Mouse (Mus musculus) neural tube, embryonic 15.5 days (tissue): Measurements from ENCODE around the gene Foxn3. TPM values are rescaled to one million over a fixed set of nuclear protein-coding genes. Genes with fewer than 3 reads are reported as not detected.
"Not testable (repeated sequence)": the region's sequence is repeated elsewhere in the genome, so short reads cannot be mapped to it uniquely, and the experiment has no call there.

Experiments
- ATAC-seq: fragments of 200-750 bp; cut with Nextera tagmentation; 2 replicates; pipeline ENCODE4 v1.8.0; 2017; ENCODE audit warnings: mild to moderate bottlenecking, moderate TSS enrichment, moderate library complexity; ENCODE audit not compliant: low FRiP score
- H3K27ac ChIP-seq: fragments of 300-500 bp; sonication (generic); replicated peaks from 2 replicates; pipeline ENCODE4 v1.5.1; 2015; ENCODE audit warnings: mild to moderate bottlenecking, inconsistent platforms
- H3K27me3 ChIP-seq: fragments of 300-500 bp; sonication (generic); replicated peaks from 2 replicates; pipeline ENCODE4 v1.6.1; 2015; ENCODE audit warnings: inconsistent platforms
- H3K36me3 ChIP-seq: fragments of 300-500 bp; sonication (generic); 2 replicates; pipeline ENCODE4 v1.6.1; 2015; ENCODE audit warnings: inconsistent platforms
- H3K4me1 ChIP-seq: fragments of 300-500 bp; sonication (generic); 2 replicates; pipeline ENCODE4 v1.6.1; 2015; ENCODE audit warnings: inconsistent platforms
- H3K4me2 ChIP-seq: fragments of 300-500 bp; sonication (generic); 2 replicates; pipeline ENCODE4 v1.6.1; 2015; ENCODE audit warnings: inconsistent platforms, mild to moderate bottlenecking, moderate library complexity
- H3K4me3 ChIP-seq: fragments of 300-500 bp; sonication (generic); replicated peaks from 2 replicates; pipeline ENCODE4 v1.5.1; 2015; ENCODE audit warnings: mild to moderate bottlenecking, inconsistent platforms
- H3K9ac ChIP-seq: fragments of 300-500 bp; sonication (generic); replicated peaks from 2 replicates; pipeline ENCODE4 v1.6.1; 2015; ENCODE audit warnings: mild to moderate bottlenecking, inconsistent platforms
- H3K9me3 ChIP-seq: fragments of 300-500 bp; sonication (generic); replicated peaks from 2 replicates; pipeline ENCODE4 v1.6.1; 2016; ENCODE audit warnings: inconsistent platforms
- WGBS: fragments of 180-500 bp; shearing (Covaris S2); methylation state at CpG from one replicate; pipeline ENCODE4 v1.1.7; 2015; ENCODE audit warnings: mixed read lengths; 5-methylcytosine and 5-hydroxymethylcytosine counted together
- polyA plus RNA-seq: library from polyadenylated mRNA; unstranded; fragments of >200 nt; fragmentation: Nextera tagmentation; extraction: Ambion mirVana; gene quantifications from 2 replicates; pipeline ENCODE4 v1.2.1, GENCODE M21; 2015

Gene Foxn3
- polyA plus RNA-seq, 1 experiment from 2014 or later, result 84.4 TPM

- H3K4me1 ChIP-seq, result peaks cover 36% of the 10 kb centered on the region
- no peak overlapping the region for H3K4me2 ChIP-seq
- peak; percentile 29; the same call in 1 of the 2 replicates for ATAC-seq
- H3K27ac ChIP-seq, result no peak overlapping the region
- 0 out of 2 replicates have a peak, but pooled peaks cover 5% of the 10 kb centered on the region for H3K36me3 ChIP-seq
- no peaks in the 10 kb centered on the region for H3K27me3 ChIP-seq
- 22% methylated on average over 7 of the region's 7 CpGs for WGBS
- no peak overlapping the region for H3K9ac ChIP-seq
- no peak overlapping the region for H3K4me3 ChIP-seq
- no peaks in the 10 kb centered on the region for H3K9me3 ChIP-seq
Measured at GRCm38 (mm10) chr12:99197031-99197430, 366.4 kb downstream of the Foxn3 start.

DNA sequence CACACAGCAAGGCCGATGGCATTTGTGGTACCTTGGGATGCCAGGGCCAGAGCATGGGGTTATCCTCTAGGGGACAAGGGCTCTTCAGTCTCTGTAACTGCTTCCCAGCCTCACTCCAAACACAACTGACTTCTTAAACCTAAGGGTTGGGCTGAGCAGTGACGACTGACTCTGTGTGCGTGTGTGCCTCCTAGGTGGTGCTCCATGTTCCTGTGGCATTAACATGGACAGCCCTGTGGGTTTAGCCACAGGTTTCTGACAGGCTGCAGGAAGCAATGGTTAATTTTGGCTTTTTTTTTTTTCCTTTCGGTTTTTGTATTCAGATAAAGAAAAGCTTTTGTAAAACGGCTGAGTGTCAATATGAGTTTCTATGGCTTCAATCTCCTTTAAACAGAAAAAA lies 367.7 kb downstream of the Foxn3 start:
- WGBS, result 90% methylated on average over 5 of the region's 5 CpGs
- 0 out of 2 replicates have a peak, but pooled peaks cover 5% of the 10 kb centered on the region for H3K36me3 ChIP-seq
- no peak overlapping the region for H3K4me3 ChIP-seq
- no peak overlapping the region for H3K4me2 ChIP-seq
- H3K27ac ChIP-seq, result no peak overlapping the region
- H3K9ac ChIP-seq, result no peak overlapping the region
- H3K9me3 ChIP-seq, result no peaks in the 10 kb centered on the region
- no peaks in the 10 kb centered on the region for H3K27me3 ChIP-seq
- H3K4me1 ChIP-seq, result peaks cover 36% of the 10 kb centered on the region
- ATAC-seq, result no peak

GRCm38 (mm10) chr12:99194120-99194519 lies 369.3 kb downstream of the Foxn3 start:
- not testable (repeated sequence) for H3K4me2 ChIP-seq

DNA sequence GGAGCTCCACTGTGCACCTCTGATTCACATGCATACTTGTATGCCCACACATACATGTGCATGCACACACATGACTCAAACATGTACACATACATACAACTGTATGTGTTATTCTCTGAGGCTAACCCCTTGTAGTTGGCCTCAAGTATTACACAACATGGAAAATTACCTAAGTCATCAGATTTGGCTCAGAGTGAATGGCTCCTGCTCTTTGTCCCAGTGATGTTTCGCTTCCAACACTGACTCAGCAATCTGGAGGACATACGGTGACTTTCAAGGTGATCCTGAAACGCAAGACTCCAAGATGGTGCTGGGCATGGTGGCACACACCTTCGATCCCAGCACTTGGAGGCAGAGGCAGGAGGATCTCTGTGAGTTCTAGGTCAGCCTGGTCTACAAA lies 375.7 kb downstream of the Foxn3 start:
- ATAC-seq, result no peak
- no peaks in the 10 kb centered on the region for H3K36me3 ChIP-seq
- H3K4me2 ChIP-seq, result no peak overlapping the region
- H3K4me3 ChIP-seq, result no peak overlapping the region
- H3K4me1 ChIP-seq, result peaks cover 13% of the 10 kb centered on the region
- no peak overlapping the region for H3K27ac ChIP-seq
- 95% methylated on average over 4 of the region's 4 CpGs for WGBS
- no peaks in the 10 kb centered on the region for H3K9me3 ChIP-seq
- H3K27me3 ChIP-seq, result no peaks in the 10 kb centered on the region
- H3K9ac ChIP-seq, result no peak overlapping the region

More at GRCm38 (mm10) chr12:99194120-99194519, 369.3 kb downstream of the Foxn3 start:
- H3K4me1 ChIP-seq, result peaks cover 29% of the 10 kb centered on the region
- H3K27me3 ChIP-seq, H3K36me3 ChIP-seq, H3K27ac ChIP-seq, H3K9me3 ChIP-seq, H3K9ac ChIP-seq, ATAC-seq, H3K4me3 ChIP-seq: not testable (repeated sequence)
- 92% methylated on average over 17 of the region's 17 CpGs for WGBS

DNA sequence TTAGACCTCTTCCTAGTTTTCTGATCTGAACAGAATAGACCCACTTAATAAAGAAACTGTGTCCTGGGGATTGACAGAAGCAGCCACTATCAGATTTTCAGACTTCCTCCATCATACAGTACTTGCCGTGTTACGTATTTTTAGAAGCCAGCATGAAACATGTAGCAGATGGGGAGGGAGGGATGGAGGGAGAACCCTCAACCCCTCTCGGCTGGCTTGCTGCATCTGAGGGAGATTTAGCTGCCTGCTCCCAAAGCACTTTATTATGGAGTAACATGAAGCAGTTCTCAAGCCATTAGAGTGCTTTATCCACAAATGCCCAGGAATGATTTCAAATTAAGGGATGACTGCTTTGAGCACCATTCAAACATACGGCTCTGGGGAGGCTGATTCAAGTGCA lies 377.1 kb downstream of the Foxn3 start:
- no peaks in the 10 kb centered on the region for H3K27me3 ChIP-seq
- H3K36me3 ChIP-seq, result no peaks in the 10 kb centered on the region
- WGBS, result 38% methylated on average over 4 of the region's 4 CpGs
- ATAC-seq, result no peak
- no peak overlapping the region for H3K4me2 ChIP-seq
- no peak overlapping the region for H3K27ac ChIP-seq
- H3K4me3 ChIP-seq, result no peak overlapping the region
- no peaks in the 10 kb centered on the region for H3K9me3 ChIP-seq
- H3K4me1 ChIP-seq, result peaks cover 10% of the 10 kb centered on the region; the same call in 1 of the 2 replicates
- H3K9ac ChIP-seq, result no peak overlapping the region

DNA sequence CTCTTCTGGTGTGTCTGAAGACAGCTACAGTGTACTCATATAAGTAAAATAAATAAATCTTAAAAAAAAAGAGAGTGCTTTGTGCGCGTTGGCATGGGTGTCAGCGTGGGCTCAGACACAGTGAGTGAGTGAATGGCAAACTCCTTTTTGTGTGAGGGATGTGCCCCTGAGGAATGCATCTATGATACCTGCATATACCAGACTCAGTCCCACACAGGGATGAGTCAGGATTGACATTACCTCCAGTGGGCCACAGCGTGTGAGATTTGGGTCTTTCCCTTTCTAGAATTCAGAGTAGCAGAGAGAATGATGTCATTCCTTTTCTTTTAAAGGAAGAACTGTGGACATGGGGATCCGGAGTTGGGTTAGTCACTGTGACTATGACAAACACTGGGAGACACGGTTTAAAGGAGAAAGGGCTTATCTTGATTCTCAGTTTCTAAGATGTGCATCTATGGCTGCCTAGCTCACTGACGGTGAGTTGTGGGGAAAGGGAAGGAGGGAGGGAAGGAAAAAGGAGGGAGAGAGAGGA lies 380.1 kb downstream of the Foxn3 start:
- WGBS, result 90% methylated on average over 7 of the region's 7 CpGs
- no peak overlapping the region for H3K9ac ChIP-seq
- peaks cover 10% of the 10 kb centered on the region; the same call in 1 of the 2 replicates for H3K4me1 ChIP-seq
- no peaks in the 10 kb centered on the region for H3K9me3 ChIP-seq
- no peaks in the 10 kb centered on the region for H3K36me3 ChIP-seq
- no peak overlapping the region for H3K4me3 ChIP-seq
- H3K27ac ChIP-seq, result no peak overlapping the region
- H3K27me3 ChIP-seq, result no peaks in the 10 kb centered on the region
- no peak overlapping the region for H3K4me2 ChIP-seq
- no peak for ATAC-seq

- H3K4me2 ChIP-seq, result no peak overlapping the region
- ATAC-seq, result no peak
- no peak overlapping the region for H3K4me3 ChIP-seq
- peaks cover 10% of the 10 kb centered on the region; the same call in 1 of the 2 replicates for H3K4me1 ChIP-seq
- H3K27me3 ChIP-seq, result no peaks in the 10 kb centered on the region
- WGBS, result 90% methylated on average over 3 of the region's 3 CpGs
- no peak overlapping the region for H3K9ac ChIP-seq
- no peaks in the 10 kb centered on the region for H3K36me3 ChIP-seq
- H3K9me3 ChIP-seq, result no peaks in the 10 kb centered on the region
- no peak overlapping the region for H3K27ac ChIP-seq
Measured at GRCm38 (mm10) chr12:99182338-99182737, 381.0 kb downstream of the Foxn3 start.

- Histone ChIP-seq H3K27ac (no peak overlapping the region), H3K4me2 (no peak overlapping the region), H3K27me3 (no peaks in the 10 kb centered on the region), H3K9me3 (no peaks in the 10 kb centered on the region), H3K4me3 (no peak overlapping the region), H3K9ac (no peak overlapping the region), H3K36me3 (no peaks in the 10 kb centered on the region), H3K4me1 (peaks cover under 1% of the 10 kb centered on the region; the same call in 1 of the 2 replicates)
- no peak for ATAC-seq
- 75% methylated on average over 3 of the region's 3 CpGs for WGBS
Measured at GRCm38 (mm10) chr12:99180234-99180824, 383.1 kb downstream of the Foxn3 start.

DNA sequence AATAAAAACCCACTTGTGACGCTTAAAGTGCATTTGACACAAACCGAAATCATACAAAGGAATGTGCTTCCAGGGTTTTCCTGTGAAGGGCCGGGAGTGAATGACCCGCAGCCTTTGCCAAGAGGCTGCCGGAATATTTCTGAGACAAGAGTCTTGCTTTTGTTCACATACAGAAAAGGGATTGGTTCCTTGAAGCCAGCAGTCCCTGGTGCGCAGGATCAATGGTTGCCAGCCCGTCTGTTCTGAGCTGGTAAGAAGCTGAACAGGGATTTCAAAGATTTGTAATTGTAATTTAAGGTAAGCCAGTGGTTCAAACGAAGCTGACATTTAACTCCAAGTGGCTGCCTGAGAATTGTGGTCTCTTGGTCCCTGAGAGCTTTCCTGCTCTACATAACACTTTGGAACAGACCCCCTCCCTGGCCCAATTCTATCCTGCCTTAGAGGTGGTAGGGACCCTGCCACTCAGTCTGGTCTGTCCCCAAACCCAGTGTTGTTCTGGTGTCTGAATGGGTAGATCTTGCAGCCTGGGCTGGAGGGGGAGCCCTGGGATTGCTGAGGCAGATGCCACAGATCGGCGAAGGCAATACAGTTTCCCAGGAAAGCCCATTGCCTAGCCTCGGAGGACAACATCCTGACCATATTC lies 388.3 kb downstream of the Foxn3 start:
- no peaks in the 10 kb centered on the region for H3K36me3 ChIP-seq
- no peak overlapping the region for H3K9ac ChIP-seq
- no peak overlapping the region for H3K27ac ChIP-seq
- no peak overlapping the region for H3K4me3 ChIP-seq
- ATAC-seq, result no peak
- no peak overlapping the region for H3K4me2 ChIP-seq
- no peaks in the 10 kb centered on the region for H3K9me3 ChIP-seq
- no peaks in the 10 kb centered on the region for H3K27me3 ChIP-seq
- 61% methylated on average over 11 of the region's 11 CpGs for WGBS
- H3K4me1 ChIP-seq, result peaks cover 7% of the 10 kb centered on the region

DNA sequence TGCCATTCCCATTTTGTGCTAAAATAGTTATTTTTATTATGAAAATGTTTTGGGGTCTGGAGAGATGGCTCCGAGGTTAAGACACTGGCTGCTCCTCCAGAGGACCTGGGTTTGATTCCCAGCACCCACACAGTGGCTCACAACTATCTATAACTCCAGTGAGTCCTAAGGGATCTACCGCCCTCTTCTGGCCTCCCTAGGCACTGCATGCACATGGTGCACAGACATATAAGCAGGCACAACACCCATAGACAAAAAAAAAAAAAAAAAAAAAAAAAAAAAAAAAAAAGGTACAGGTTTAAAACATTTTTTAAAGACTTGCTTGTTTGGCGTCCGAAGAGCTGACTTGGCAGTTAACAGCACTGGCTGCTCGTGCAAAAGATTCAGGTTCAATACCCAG lies 391.2 kb downstream of the Foxn3 start:
- Histone ChIP-seq H3K27me3 (no peaks in the 10 kb centered on the region), H3K36me3 (no peaks in the 10 kb centered on the region), H3K9ac (no peak overlapping the region), H3K27ac (no peak overlapping the region), H3K4me1 (peaks cover 7% of the 10 kb centered on the region), H3K9me3 (no peaks in the 10 kb centered on the region), H3K4me3 (no peak overlapping the region), H3K4me2 (no peak overlapping the region)
- no peak for ATAC-seq
- WGBS, result 86% methylated on average over 5 of the region's 5 CpGs

DNA sequence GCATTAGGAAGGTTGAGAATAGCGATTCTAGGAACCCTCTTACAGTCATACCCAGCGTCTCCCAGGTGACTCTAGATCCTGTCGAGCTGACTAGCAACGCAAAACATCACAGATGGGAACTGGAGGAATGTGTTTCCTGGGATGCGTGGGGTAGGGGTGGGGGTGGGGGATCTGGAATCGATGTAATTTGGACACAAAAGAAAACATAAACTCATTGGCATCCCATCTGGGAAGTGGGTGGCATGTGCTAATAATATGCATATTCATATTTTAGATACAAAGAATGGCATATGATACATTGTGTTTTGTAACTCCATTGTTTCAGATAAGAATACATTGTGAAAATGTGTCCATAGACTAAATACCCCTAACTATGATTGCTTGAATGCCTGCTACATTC lies 393.5 kb downstream of the Foxn3 start:
- Histone ChIP-seq H3K4me3 (no peak overlapping the region), H3K4me1 (peaks cover 2% of the 10 kb centered on the region; the same call in 1 of the 2 replicates), H3K9me3 (no peaks in the 10 kb centered on the region), H3K36me3 (no peaks in the 10 kb centered on the region), H3K27me3 (no peaks in the 10 kb centered on the region), H3K9ac (no peak overlapping the region), H3K4me2 (no peak overlapping the region), H3K27ac (no peak overlapping the region)
- ATAC-seq, result no peak
- WGBS, result 86% methylated on average over 6 of the region's 6 CpGs

DNA sequence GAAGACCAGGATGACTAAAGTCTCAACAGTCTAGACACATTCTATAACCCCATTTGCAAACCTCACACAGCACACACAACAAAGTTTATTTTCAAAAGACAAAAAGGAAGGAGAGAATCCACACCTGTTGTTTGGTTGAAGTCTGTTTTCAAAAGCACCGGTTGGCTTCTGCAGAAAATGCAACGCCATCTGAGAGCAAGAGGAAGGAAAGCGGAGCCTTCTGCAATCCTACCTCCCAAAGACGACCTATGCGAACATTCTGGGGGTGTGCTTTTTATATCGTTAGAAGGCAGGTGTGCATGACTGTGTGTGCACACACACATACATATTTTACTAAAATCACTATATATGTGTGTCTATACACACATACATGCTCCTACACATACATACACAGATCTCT lies 397.3 kb downstream of the Foxn3 start:
- H3K9ac ChIP-seq, result no peak overlapping the region
- H3K4me1 ChIP-seq, result peaks cover 8% of the 10 kb centered on the region
- ATAC-seq, result no peak
- no peak overlapping the region for H3K4me3 ChIP-seq
- no peaks in the 10 kb centered on the region for H3K9me3 ChIP-seq
- WGBS, result 94% methylated on average over 6 of the region's 6 CpGs
- no peaks in the 10 kb centered on the region for H3K36me3 ChIP-seq
- H3K27ac ChIP-seq, result no peak overlapping the region
- no peak overlapping the region for H3K4me2 ChIP-seq
- H3K27me3 ChIP-seq, result no peaks in the 10 kb centered on the region
